Mouse (Mus musculus): ENCODE measurements around the gene Rpl36al. TPM values are rescaled to one million over a fixed set of nuclear protein-coding genes. Genes with fewer than 3 reads are reported as not detected.

The Rpl36al gene
- polyA plus RNA-seq, 2 experiments: 515 to 643 TPM

GRCm38 (mm10) chr12:69147166-69147735 is 36.6 kb downstream of the Rpl36al start:
- DNase-seq (ENCODE audit: low read depth in 3 of 3, low spot score in 3 of 3): no peak
- no peak overlapping the region for H3K4me2 ChIP-seq (ENCODE audit: low read depth)
- TF ChIP-seq CTCF (IDR thresholded peaks at IDR 0.05; ENCODE audit: low read depth) (no peak), EP300 (IDR thresholded peaks at IDR 0.05; ENCODE audit: low read depth) (no peak)
- no peak overlapping the region for H3K27ac ChIP-seq
- H3K9me3 ChIP-seq (ENCODE audit: control insufficient read depth, low read length): no peaks in the 10 kb centered on the region
- no peaks in the 10 kb centered on the region; the same call in 1 of the 2 replicates for H3K27me3 ChIP-seq (ENCODE audit: control insufficient read depth, insufficient read depth, low read length)
- ATAC-seq (ENCODE audit: insufficient read depth): no peak
- no peak overlapping the region for H3K9ac ChIP-seq (replicated peaks)
- H3K36me3 ChIP-seq (replicated peaks; ENCODE audit: control insufficient read depth, insufficient read depth, low read depth): no peaks in the 10 kb centered on the region
- H3K4me3 ChIP-seq (ENCODE audit: insufficient read depth in 1 of 2, low read depth in 2 of 2, low read length in 2 of 2): no peak overlapping the region
- H3K4me1 ChIP-seq (replicated peaks; ENCODE audit: control insufficient read depth in 2 of 2, insufficient read depth in 2 of 2, low read length in 1 of 2): no peaks in the 10 kb centered on the region
- WGBS (ENCODE audit: insufficient replicate concordance): 78% methylated on average over 5 of the region's 5 CpGs

- WGBS (ENCODE audit: insufficient replicate concordance): 61% methylated on average over 6 of the region's 6 CpGs
- no peak overlapping the region for H3K9ac ChIP-seq (replicated peaks)
- TF ChIP-seq EP300 (IDR thresholded peaks at IDR 0.05; ENCODE audit: low read depth) (no peak), CTCF (IDR thresholded peaks at IDR 0.05; ENCODE audit: low read depth) (no peak)
- H3K9me3 ChIP-seq (ENCODE audit: control insufficient read depth, low read length): no peaks in the 10 kb centered on the region
- H3K4me1 ChIP-seq (replicated peaks; ENCODE audit: control insufficient read depth in 2 of 2, insufficient read depth in 2 of 2, low read length in 1 of 2): no peaks in the 10 kb centered on the region
- H3K27me3 ChIP-seq (ENCODE audit: control insufficient read depth, insufficient read depth, low read length): no peaks in the 10 kb centered on the region
- H3K27ac ChIP-seq: no peak overlapping the region
- no peaks in the 10 kb centered on the region for H3K36me3 ChIP-seq (replicated peaks; ENCODE audit: control insufficient read depth, insufficient read depth, low read depth)
- H3K4me2 ChIP-seq (ENCODE audit: low read depth): no peak overlapping the region
- no peak for ATAC-seq (ENCODE audit: insufficient read depth)
- DNase-seq (ENCODE audit: low read depth in 3 of 3, low spot score in 3 of 3): no peak
- no peak overlapping the region for H3K4me3 ChIP-seq (ENCODE audit: insufficient read depth in 1 of 2, low read depth in 2 of 2, low read length in 2 of 2)
These were observed 40.4 kb downstream of the Rpl36al start for GRCm38 (mm10) chr12:69143460-69143859.

GRCm38 (mm10) chr12:69139841-69140240 is 44.0 kb downstream of the Rpl36al start:
- Histone ChIP-seq H3K27me3 (ENCODE audit: control insufficient read depth, insufficient read depth, low read length) (no peaks in the 10 kb centered on the region), H3K4me2 (ENCODE audit: low read depth) (no peak overlapping the region), H3K4me3 (ENCODE audit: insufficient read depth in 1 of 2, low read depth in 2 of 2, low read length in 2 of 2) (no peak overlapping the region), H3K9me3 (ENCODE audit: control insufficient read depth, low read length) (no peaks in the 10 kb centered on the region), H3K36me3 (replicated peaks; ENCODE audit: control insufficient read depth, insufficient read depth, low read depth) (no peaks in the 10 kb centered on the region), H3K27ac (no peak overlapping the region), H3K9ac (replicated peaks) (no peak overlapping the region), H3K4me1 (replicated peaks; ENCODE audit: control insufficient read depth in 2 of 2, insufficient read depth in 2 of 2, low read length in 1 of 2) (no peaks in the 10 kb centered on the region)
- no peak for DNase-seq (ENCODE audit: low read depth in 3 of 3, low spot score in 3 of 3)
- 60% methylated on average over 7 of the region's 7 CpGs for WGBS (ENCODE audit: insufficient replicate concordance)
- TF ChIP-seq CTCF (IDR thresholded peaks at IDR 0.05; ENCODE audit: low read depth) (no peak), EP300 (IDR thresholded peaks at IDR 0.05; ENCODE audit: low read depth) (no peak)
- ATAC-seq (ENCODE audit: insufficient read depth): no peak

GRCm38 (mm10) chr12:69139201-69139600 is 44.7 kb downstream of the Rpl36al start:
- H3K27me3 ChIP-seq (ENCODE audit: control insufficient read depth, insufficient read depth, low read length): no peaks in the 10 kb centered on the region
- 55% methylated on average over 3 of the region's 3 CpGs for WGBS (ENCODE audit: insufficient replicate concordance)
- H3K9ac ChIP-seq (replicated peaks): no peak overlapping the region
- no peaks in the 10 kb centered on the region for H3K36me3 ChIP-seq (replicated peaks; ENCODE audit: control insufficient read depth, insufficient read depth, low read depth)
- no peak overlapping the region for H3K4me2 ChIP-seq (ENCODE audit: low read depth)
- DNase-seq (ENCODE audit: low read depth in 3 of 3, low spot score in 3 of 3): no peak
- no peak overlapping the region for H3K27ac ChIP-seq
- TF ChIP-seq EP300 (IDR thresholded peaks at IDR 0.05; ENCODE audit: low read depth): no peak
- H3K9me3 ChIP-seq (ENCODE audit: control insufficient read depth, low read length): no peaks in the 10 kb centered on the region
- H3K4me3 ChIP-seq (ENCODE audit: insufficient read depth in 1 of 2, low read depth in 2 of 2, low read length in 2 of 2): no peak overlapping the region
- H3K4me1 ChIP-seq (replicated peaks; ENCODE audit: control insufficient read depth in 2 of 2, insufficient read depth in 2 of 2, low read length in 1 of 2): no peaks in the 10 kb centered on the region
- no peak for ATAC-seq (ENCODE audit: insufficient read depth)

Small RNAs within 50 kb of the gene (microRNA-seq; reads per million reads assigned to microRNA genes)
- gene Gm47287 (not detected), gene Gm47295 (1.3 reads per million)

Other genes starting within 250 kb of the Rpl36al start
- 977 and 1,778 TPM in 2 replicates for gene Rps29, start 24.9 kb downstream of the Rpl36al start, polyA plus RNA-seq (2012; rRNA removed)
- 1,444 and 1,541 TPM in 2 replicates for gene Rps29, start 24.9 kb downstream of the Rpl36al start, polyA plus RNA-seq (2014; fragmentation: Nextera tagmentation; extraction: Ambion mirVana)
- 8.9 and 11.1 TPM in 2 replicates for gene Lrr1, start 15.3 kb downstream of the Rpl36al start, polyA plus RNA-seq (2012; rRNA removed)
- 21.3 and 22.9 TPM in 2 replicates for gene Lrr1, start 15.3 kb downstream of the Rpl36al start, polyA plus RNA-seq (2014; fragmentation: Nextera tagmentation; extraction: Ambion mirVana)
- 9.2 and 11.0 TPM in 2 replicates for gene Mgat2, start 74 bp upstream of the Rpl36al start, polyA plus RNA-seq (2012; rRNA removed)
- gene Mgat2, start 74 bp upstream of the Rpl36al start, polyA plus RNA-seq (2014; fragmentation: Nextera tagmentation; extraction: Ambion mirVana): 23.3 and 24.1 TPM in 2 replicates
- 4.9 TPM in 2 replicates for gene Gm49383, start 13.0 kb upstream of the Rpl36al start, polyA plus RNA-seq (2012; rRNA removed)
- 15.7 and 19.1 TPM in 2 replicates for gene Gm49383, start 13.0 kb upstream of the Rpl36al start, polyA plus RNA-seq (2014; fragmentation: Nextera tagmentation; extraction: Ambion mirVana)
- gene Dnaaf2, start 14.3 kb upstream of the Rpl36al start, polyA plus RNA-seq (2012; rRNA removed): 2.8 TPM in 2 replicates
- gene Dnaaf2, start 14.3 kb upstream of the Rpl36al start, polyA plus RNA-seq (2014; fragmentation: Nextera tagmentation; extraction: Ambion mirVana): 2.9 TPM in 2 replicates
- 1.2 and 8.0 TPM in 2 replicates for gene Gm49384, start 20.2 kb upstream of the Rpl36al start, polyA plus RNA-seq (2012; rRNA removed)
- 16.3 and 17.4 TPM in 2 replicates for gene Gm49384, start 20.2 kb upstream of the Rpl36al start, polyA plus RNA-seq (2014; fragmentation: Nextera tagmentation; extraction: Ambion mirVana)
- gene Pole2, start 44.1 kb upstream of the Rpl36al start, polyA plus RNA-seq (2012; rRNA removed): 18.9 and 25.6 TPM in 2 replicates
- gene Pole2, start 44.1 kb upstream of the Rpl36al start, polyA plus RNA-seq (2014; fragmentation: Nextera tagmentation; extraction: Ambion mirVana): 25.8 and 28.3 TPM in 2 replicates
- gene Klhdc1, start 57.1 kb upstream of the Rpl36al start, polyA plus RNA-seq (2012; rRNA removed): 0.26 and 3.3 TPM in 2 replicates
- 1.9 and 3.6 TPM in 2 replicates for gene Klhdc1, start 57.1 kb upstream of the Rpl36al start, polyA plus RNA-seq (2014; fragmentation: Nextera tagmentation; extraction: Ambion mirVana)
- gene Klhdc2, start 112.6 kb upstream of the Rpl36al start, polyA plus RNA-seq (2012; rRNA removed): 28.8 and 43.4 TPM in 2 replicates
- gene Klhdc2, start 112.6 kb upstream of the Rpl36al start, polyA plus RNA-seq (2014; fragmentation: Nextera tagmentation; extraction: Ambion mirVana): 84.9 and 92.3 TPM in 2 replicates
- 5.2 and 11.1 TPM in 2 replicates for gene Nemf, start 173.1 kb upstream of the Rpl36al start, polyA plus RNA-seq (2012; rRNA removed)
- 33.7 and 35.4 TPM in 2 replicates for gene Nemf, start 173.1 kb upstream of the Rpl36al start, polyA plus RNA-seq (2014; fragmentation: Nextera tagmentation; extraction: Ambion mirVana)
- 41.3 and 45.8 TPM in 2 replicates for gene Arf6, start 188.1 kb upstream of the Rpl36al start, polyA plus RNA-seq (2012; rRNA removed)
- 35.7 and 39.6 TPM in 2 replicates for gene Arf6, start 188.1 kb upstream of the Rpl36al start, polyA plus RNA-seq (2014; fragmentation: Nextera tagmentation; extraction: Ambion mirVana)
- 0.20 and 0.23 TPM in 2 replicates for gene Gm9887, start 188.4 kb upstream of the Rpl36al start, polyA plus RNA-seq (2012; rRNA removed)
- 0.40 and 1.0 TPM in 2 replicates for gene Gm9887, start 188.4 kb upstream of the Rpl36al start, polyA plus RNA-seq (2014; fragmentation: Nextera tagmentation; extraction: Ambion mirVana)